Mouse (Mus musculus) intestine, postnatal 0 days (tissue): ENCODE data around the gene Atg7. TPM values are rescaled to one million over a fixed set of nuclear protein-coding genes. Genes with fewer than 3 reads are reported as not detected.

Experiments
- ATAC-seq: fragments of 200-750 bp; cut with Nextera tagmentation; 2 replicates; pipeline ENCODE4 v1.8.0; 2017; ENCODE audit warnings: mild to moderate bottlenecking, moderate TSS enrichment, moderate library complexity
- H3K27ac ChIP-seq: fragments of 300-500 bp; sonication (generic); 2 replicates; pipeline ENCODE4 v1.5.1; 2014; ENCODE audit warnings: mild to moderate bottlenecking, low read depth, low read length, moderate library complexity
- H3K27me3 ChIP-seq: fragments of 300-500 bp; sonication (generic); replicated peaks from 2 replicates; pipeline ENCODE4 v1.6.1; 2014; ENCODE audit warnings: low read length, mixed read lengths; ENCODE audit not compliant: control insufficient read depth, insufficient read depth
- H3K36me3 ChIP-seq: fragments of 300-500 bp; sonication (generic); 2 replicates; pipeline ENCODE4 v1.6.1; 2014; ENCODE audit warnings: mild to moderate bottlenecking, moderate library complexity; ENCODE audit not compliant: control insufficient read depth, insufficient read depth
- H3K4me1 ChIP-seq: fragments of 300-500 bp; sonication (generic); replicated peaks from 2 replicates; pipeline ENCODE4 v1.6.1; 2014; ENCODE audit warnings: antibody characterized with exemption, low read length, mixed read lengths; ENCODE audit not compliant: control insufficient read depth, insufficient read depth
- H3K4me2 ChIP-seq: fragments of 300-500 bp; sonication (generic); replicated peaks from 2 replicates; pipeline ENCODE4 v1.6.1; 2014; ENCODE audit warnings: low read depth, mild to moderate bottlenecking, moderate library complexity
- H3K4me3 ChIP-seq: fragments of 300-500 bp; sonication (generic); 2 replicates; pipeline ENCODE4 v1.5.1; 2014; ENCODE audit warnings: low read depth, low read length
- H3K9ac ChIP-seq: fragments of 300-500 bp; sonication (generic); 2 replicates; pipeline ENCODE4 v1.6.1; 2014; ENCODE audit warnings: mild to moderate bottlenecking, low read depth, low read length
- H3K9me3 ChIP-seq: fragments of 300-500 bp; sonication (generic); 2 replicates; pipeline ENCODE4 v1.6.1; 2016; ENCODE audit warnings: mixed run types; ENCODE audit not compliant: control insufficient read depth
- CTCF ChIP-seq: sonication (generic); IDR thresholded peaks from 2 replicates; pipeline ENCODE4 v1.5.1; 2016; ENCODE audit warnings: low read depth, mild to moderate bottlenecking, control low read depth, antibody characterized with exemption, moderate library complexity
- WGBS: fragments of 180-500 bp; shearing (Covaris S2); extraction: QIAGEN DNeasy Blood & Tissue Kit; methylation state at CpG from one replicate; pipeline ENCODE4 v1.1.7; 2014; 5-methylcytosine and 5-hydroxymethylcytosine counted together
- polyA plus RNA-seq: library from polyadenylated mRNA; unstranded; fragments of >200 nt; fragmentation: Nextera tagmentation; extraction: Ambion mirVana; gene quantifications from 2 replicates; pipeline ENCODE4 v1.2.1, GENCODE M21; 2015

Atg7 gene
- polyA plus RNA-seq, 1 experiment from 2014 or later, result 12.4 TPM

- no peak for ATAC-seq
- TF ChIP-seq CTCF, result no peak
- WGBS, result 72% methylated on average over 7 of the region's 7 CpGs
- no peaks in the 10 kb centered on the region for H3K9me3 ChIP-seq
- H3K4me3 ChIP-seq, result no peak overlapping the region
- H3K4me2 ChIP-seq, result no peak overlapping the region
- H3K27ac ChIP-seq, result no peak overlapping the region
- no peak overlapping the region for H3K9ac ChIP-seq
- no peaks in the 10 kb centered on the region for H3K27me3 ChIP-seq
- no peaks in the 10 kb centered on the region for H3K36me3 ChIP-seq
- H3K4me1 ChIP-seq, result 0 out of 2 replicates have a peak, but pooled peaks cover 3% of the 10 kb centered on the region
Measured at GRCm38 (mm10) chr6:114782486-114782885, 139.6 kb downstream of the Atg7 start.

DNA sequence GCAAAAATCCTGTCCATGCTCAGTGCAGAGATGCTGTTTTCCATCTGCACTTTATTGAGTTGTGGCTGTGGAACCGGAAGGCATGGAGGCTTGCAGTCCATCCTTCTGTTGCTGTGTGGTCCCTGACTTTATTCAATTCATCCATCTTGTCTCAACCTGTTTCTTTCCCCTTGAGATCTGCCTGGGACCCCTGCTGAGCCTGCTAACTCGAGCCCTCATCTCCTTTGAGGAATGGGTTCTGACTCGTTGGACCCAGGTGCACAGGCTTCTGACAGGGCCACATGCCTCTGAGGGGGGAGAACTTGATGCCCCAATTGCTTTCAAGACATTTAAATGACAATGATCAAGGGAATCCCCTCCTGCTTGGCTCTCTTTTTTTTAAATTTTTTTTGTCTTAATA lies 143.6 kb downstream of the Atg7 start:
- no peak for TF ChIP-seq CTCF
- no peak for ATAC-seq
- Histone ChIP-seq H3K9me3 (no peaks in the 10 kb centered on the region), H3K4me1 (0 out of 2 replicates have a peak, but pooled peaks cover 3% of the 10 kb centered on the region), H3K36me3 (no peaks in the 10 kb centered on the region), H3K4me3 (no peak overlapping the region), H3K4me2 (no peak overlapping the region), H3K9ac (no peak overlapping the region), H3K27me3 (no peaks in the 10 kb centered on the region), H3K27ac (no peak overlapping the region)
- WGBS, result 60% methylated on average over 3 of the region's 3 CpGs

DNA sequence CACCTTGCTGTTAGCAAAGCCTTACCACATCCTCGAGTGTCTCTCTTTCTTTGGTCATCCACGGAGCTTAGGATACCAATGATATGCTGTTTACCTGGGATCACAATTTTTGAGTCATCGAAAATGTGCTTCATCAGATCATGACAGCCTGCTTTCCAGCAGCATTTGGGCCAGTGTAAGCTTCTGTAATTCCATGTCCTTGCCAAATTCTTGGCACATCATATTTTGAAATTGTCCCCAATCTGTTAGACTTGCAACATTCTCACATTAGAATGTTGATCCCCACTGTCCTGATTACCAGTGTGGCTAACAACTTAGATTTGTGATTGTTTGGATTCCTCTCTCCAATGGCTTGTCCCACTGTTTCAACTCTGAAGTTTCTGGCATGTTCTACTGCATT lies 144.7 kb downstream of the Atg7 start:
- no peak overlapping the region for H3K4me3 ChIP-seq
- H3K27me3 ChIP-seq, result no peaks in the 10 kb centered on the region
- H3K36me3 ChIP-seq, result no peaks in the 10 kb centered on the region
- H3K4me1 ChIP-seq, result 0 out of 2 replicates have a peak, but pooled peaks cover under 1% of the 10 kb centered on the region
- no peak for TF ChIP-seq CTCF
- 56% methylated on average over 3 of the region's 3 CpGs for WGBS
- no peak overlapping the region for H3K4me2 ChIP-seq
- no peaks in the 10 kb centered on the region for H3K9me3 ChIP-seq
- no peak for ATAC-seq
- H3K9ac ChIP-seq, result no peak overlapping the region
- H3K27ac ChIP-seq, result no peak overlapping the region

- Histone ChIP-seq H3K9me3 (no peaks in the 10 kb centered on the region), H3K36me3 (no peaks in the 10 kb centered on the region), H3K9ac (no peak overlapping the region), H3K4me2 (no peak overlapping the region), H3K4me1 (no peaks in the 10 kb centered on the region), H3K27me3 (no peaks in the 10 kb centered on the region), H3K27ac (no peak overlapping the region), H3K4me3 (no peak overlapping the region)
- no peak for TF ChIP-seq CTCF
- 83% methylated on average over 4 of the region's 4 CpGs for WGBS
- no peak for ATAC-seq
Measured at GRCm38 (mm10) chr6:114788663-114789062, 145.8 kb downstream of the Atg7 start.

DNA sequence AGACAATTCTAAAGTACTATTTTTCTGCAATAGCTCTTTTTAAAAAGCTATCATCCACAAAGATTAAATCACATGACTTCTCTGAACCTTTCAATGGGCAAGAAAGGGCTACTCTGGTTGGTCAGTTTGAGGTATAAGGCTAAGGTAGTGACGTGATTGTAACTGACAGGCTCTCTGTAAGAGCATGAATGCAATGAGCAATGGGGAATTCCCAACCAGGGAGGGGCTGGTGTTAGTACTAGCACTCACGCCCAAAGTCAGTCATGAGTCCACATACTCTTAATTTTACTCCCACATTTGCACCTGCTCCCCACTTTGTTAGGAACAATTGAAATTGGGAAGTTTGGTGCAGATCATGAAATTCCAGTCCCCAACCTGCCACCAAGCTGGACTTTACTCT lies 147.2 kb downstream of the Atg7 start:
- Histone ChIP-seq H3K27me3 (no peaks in the 10 kb centered on the region), H3K27ac (no peak overlapping the region), H3K9ac (no peak overlapping the region), H3K36me3 (no peaks in the 10 kb centered on the region), H3K4me2 (no peak overlapping the region), H3K4me3 (no peak overlapping the region), H3K4me1 (no peaks in the 10 kb centered on the region), H3K9me3 (no peaks in the 10 kb centered on the region)
- ATAC-seq, result no peak
- TF ChIP-seq CTCF, result no peak
- WGBS, result 72% methylated on average over 2 of the region's 2 CpGs

DNA sequence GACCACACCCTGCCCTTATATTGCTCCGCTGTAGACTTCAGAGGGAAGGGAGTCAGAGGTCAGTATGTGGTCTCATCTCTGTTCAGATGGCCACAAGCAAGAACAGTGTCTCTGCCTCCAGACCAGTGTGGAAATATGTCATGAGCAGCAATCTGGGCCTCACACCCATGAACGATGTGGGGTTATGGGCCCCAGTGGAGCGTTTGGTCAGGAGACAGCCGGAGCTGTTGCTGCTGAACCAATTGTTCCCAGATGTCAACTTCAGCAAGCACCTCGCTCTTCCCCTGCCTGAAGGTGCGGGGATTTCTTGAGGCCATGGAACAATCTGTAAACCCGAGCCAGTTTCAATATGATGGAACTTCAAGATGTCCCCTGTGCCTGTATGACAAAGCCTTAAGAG lies 148.0 kb downstream of the Atg7 start:
- Histone ChIP-seq H3K9me3 (no peaks in the 10 kb centered on the region), H3K9ac (no peak overlapping the region), H3K4me3 (no peak overlapping the region), H3K27ac (no peak overlapping the region), H3K4me1 (peaks cover under 1% of the 10 kb centered on the region; the same call in 1 of the 2 replicates), H3K27me3 (no peaks in the 10 kb centered on the region), H3K36me3 (no peaks in the 10 kb centered on the region), H3K4me2 (no peak overlapping the region)
- ATAC-seq, result no peak
- TF ChIP-seq CTCF, result no peak
- 79% methylated on average over 7 of the region's 7 CpGs for WGBS

GRCm38 (mm10) chr6:114791846-114792245 lies 148.9 kb downstream of the Atg7 start:
- Histone ChIP-seq H3K36me3 (no peaks in the 10 kb centered on the region), H3K4me1 (peaks cover 3% of the 10 kb centered on the region; the same call in 1 of the 2 replicates), H3K9ac (no peak overlapping the region), H3K27me3 (no peaks in the 10 kb centered on the region), H3K4me3 (no peak overlapping the region), H3K9me3 (no peaks in the 10 kb centered on the region), H3K27ac (no peak overlapping the region), H3K4me2 (no peak overlapping the region)
- ATAC-seq, result no peak
- TF ChIP-seq CTCF, result no peak
- WGBS, result 84% methylated on average over 4 of the region's 4 CpGs
